Mouse (Mus musculus): Measurements from ENCODE around the gene Sema6b. TPM values are rescaled to one million over a fixed set of nuclear protein-coding genes. Genes with fewer than 3 reads are reported as not detected.
A peak's percentile ranks its signal among the peaks of the same experiment; 100 is the strongest.

Sema6b gene
- polyA plus RNA-seq, 1 experiment, result 1.4 TPM

DNA sequence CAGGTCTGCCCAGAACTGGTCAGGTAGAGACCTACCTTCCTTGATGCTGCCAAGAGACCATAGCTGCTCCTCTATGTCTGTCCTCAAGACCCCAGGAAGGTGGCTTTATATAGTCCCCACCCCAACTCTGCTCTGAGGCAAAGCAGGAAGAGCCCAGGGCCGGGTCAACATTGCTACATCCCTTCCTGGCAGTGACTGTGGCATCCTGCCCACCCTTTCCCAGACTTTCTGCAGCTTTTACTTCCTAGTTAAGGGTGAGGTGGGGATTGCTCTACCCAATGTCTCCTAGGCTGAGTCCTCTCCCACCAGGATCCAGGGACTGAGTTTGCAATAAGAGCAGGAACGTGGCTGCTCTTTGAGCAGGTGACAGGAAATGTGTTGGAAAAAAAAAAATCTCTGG is 18.3 kb downstream of the Sema6b start, which contains the start of gene Lrg1:
Gene Lrg1 (minus strand): TSS at position 176 of the 400 bp plus-strand sequence.
- no peak within 1 kb of the TSS for H3K4me3 ChIP-seq
- H3ac ChIP-seq (ENCODE audit: control insufficient read depth, insufficient read length), result no peak within 1 kb of the TSS
- TF ChIP-seq CEBPB (IDR thresholded peaks at IDR 0.05; ENCODE audit: insufficient read depth, poor library complexity, severe bottlenecking) (no peak), MYOD1 (IDR thresholded peaks at IDR 0.05; ENCODE audit: control insufficient read depth in 1 of 3, insufficient read length in 2 of 3, low read depth in 2 of 3) (no peak), MAX (IDR thresholded peaks at IDR 0.05; ENCODE audit: low read depth) (no peak), POLR2A (IDR thresholded peaks at IDR 0.05; ENCODE audit: insufficient read length, low read depth) (no peak), SRF (IDR thresholded peaks at IDR 0.05; ENCODE audit: control insufficient read depth, insufficient read length, low read depth) (no peak), E2F4 (IDR thresholded peaks at IDR 0.05; ENCODE audit: insufficient read depth) (no peak), MYOG (IDR thresholded peaks at IDR 0.05; ENCODE audit: control insufficient read depth in 1 of 3, insufficient read depth in 1 of 3, insufficient read length in 2 of 3, low read depth in 2 of 3) (no peak), REST (IDR thresholded peaks at IDR 0.05; ENCODE audit: insufficient read depth, insufficient read length) (no peak)
- peaks cover 41% of the 10 kb centered on the region for H3K27me3 ChIP-seq (ENCODE audit: control insufficient read depth, insufficient read depth, insufficient read length)
- no peaks in the 10 kb centered on the region for H3K79me2 ChIP-seq (ENCODE audit: control insufficient read depth, insufficient read depth)
- no peaks in the 10 kb centered on the region for H3K36me3 ChIP-seq (ENCODE audit: control insufficient read depth, insufficient read depth)
- no peak within 1 kb of the TSS for H3K4me2 ChIP-seq (ENCODE audit: low read depth)

DNA sequence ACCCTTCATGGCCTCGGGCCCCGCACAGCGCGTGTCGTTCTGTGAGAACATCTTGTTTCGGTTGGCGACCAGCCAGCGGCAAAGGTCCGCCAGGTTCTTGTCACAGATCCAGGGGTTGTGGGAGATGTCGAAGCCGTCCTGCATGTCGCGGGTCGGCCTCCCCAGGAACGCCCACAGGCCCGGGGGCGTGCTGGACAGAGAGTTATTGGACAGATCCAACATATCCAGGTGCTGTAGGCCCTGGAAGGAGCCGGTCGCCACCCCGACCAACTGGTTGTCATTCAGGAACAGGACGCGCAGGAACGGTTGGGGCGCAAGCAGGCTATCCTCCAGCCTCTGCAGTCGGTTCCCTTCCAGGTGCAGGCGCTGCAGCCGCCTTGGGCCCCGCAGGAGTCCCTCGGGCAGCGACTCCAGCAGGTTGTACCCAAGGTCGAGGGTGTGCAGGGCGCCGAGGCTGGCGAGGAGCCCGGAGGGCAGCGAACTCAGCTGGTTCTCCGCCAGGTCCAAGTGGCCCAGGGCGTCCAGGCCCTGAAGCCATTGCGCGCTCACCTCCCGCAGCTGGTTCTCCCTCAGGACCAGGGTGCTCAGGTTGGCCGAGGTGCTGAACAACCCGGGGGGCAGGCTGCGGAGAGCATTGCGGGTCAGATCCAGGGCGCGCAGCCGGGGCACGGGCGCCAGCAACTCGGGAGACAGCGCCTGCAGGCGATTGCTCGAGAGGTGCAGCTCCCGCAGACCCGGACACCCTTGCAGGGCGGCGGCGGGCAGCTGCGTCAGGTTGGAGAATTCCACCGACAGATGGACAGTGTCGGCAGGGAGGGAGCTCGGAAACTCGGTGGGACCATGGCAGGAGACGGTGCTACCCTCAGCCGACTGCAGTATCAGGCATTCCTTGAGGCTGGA is 19.9 kb downstream of the Sema6b start:
- no peaks in the 10 kb centered on the region for H3K79me2 ChIP-seq (ENCODE audit: control insufficient read depth, insufficient read depth)
- peaks cover 40% of the 10 kb centered on the region for H3K27me3 ChIP-seq (ENCODE audit: control insufficient read depth, insufficient read depth, insufficient read length)
- TF ChIP-seq TCF3 (IDR thresholded peaks at IDR 0.05; ENCODE audit: insufficient read length, low read depth) (no peak), POLR2AphosphoS2 (IDR thresholded peaks at IDR 0.05; ENCODE audit: insufficient read length, low read depth) (no peak), E2F4 (IDR thresholded peaks at IDR 0.05; ENCODE audit: insufficient read depth) (no peak), REST (IDR thresholded peaks at IDR 0.05; ENCODE audit: insufficient read depth, insufficient read length) (no peak), CEBPB (IDR thresholded peaks at IDR 0.05; ENCODE audit: insufficient read depth, poor library complexity, severe bottlenecking) (no peak), TCF12 (IDR thresholded peaks at IDR 0.05; ENCODE audit: insufficient read depth, poor library complexity, severe bottlenecking) (no peak), SRF (IDR thresholded peaks at IDR 0.05; ENCODE audit: control insufficient read depth, insufficient read length, low read depth) (no peak), POLR2A (IDR thresholded peaks at IDR 0.05; ENCODE audit: insufficient read length, low read depth) (no peak), MYOD1 (IDR thresholded peaks at IDR 0.05; ENCODE audit: control insufficient read depth in 1 of 3, insufficient read length in 2 of 3, low read depth in 2 of 3) (no peak), MYOG (IDR thresholded peaks at IDR 0.05; ENCODE audit: control insufficient read depth in 1 of 3, insufficient read depth in 1 of 3, insufficient read length in 2 of 3, low read depth in 2 of 3) (no peak), MAX (IDR thresholded peaks at IDR 0.05; ENCODE audit: low read depth) (no peak), USF1 (IDR thresholded peaks at IDR 0.05; ENCODE audit: low read depth) (no peak)
- H3K4me2 ChIP-seq (ENCODE audit: low read depth), result no peak overlapping the region
- H3K36me3 ChIP-seq (ENCODE audit: control insufficient read depth, insufficient read depth), result no peaks in the 10 kb centered on the region
- no peak overlapping the region for H3ac ChIP-seq (ENCODE audit: control insufficient read depth, insufficient read length)
- H3K4me3 ChIP-seq, result no peak overlapping the region

DNA sequence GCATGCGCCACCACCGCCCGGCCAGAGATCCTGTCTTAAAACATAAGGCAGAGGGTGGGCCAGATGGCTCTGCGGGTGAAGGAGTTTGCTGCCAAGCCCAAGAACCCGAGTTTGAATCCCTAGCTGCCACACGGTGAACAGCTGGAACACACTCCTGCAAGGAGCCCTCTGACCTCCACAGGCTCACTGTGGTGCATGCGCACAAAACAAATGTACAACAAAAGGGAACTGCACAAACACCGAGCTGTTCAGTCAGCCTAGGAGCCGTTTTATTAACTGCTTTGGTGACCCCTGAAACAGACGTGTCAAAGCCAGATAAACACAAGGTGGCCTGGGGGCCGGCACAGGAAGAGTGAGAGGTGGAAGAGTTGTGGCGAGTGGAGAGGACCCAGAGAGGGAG is 20.7 kb downstream of the Sema6b start:
- H3ac ChIP-seq (ENCODE audit: control insufficient read depth, insufficient read length), result no peak overlapping the region
- no peak for TF ChIP-seq MAX (IDR thresholded peaks at IDR 0.05; ENCODE audit: low read depth)
- no peaks in the 10 kb centered on the region for H3K79me2 ChIP-seq (ENCODE audit: control insufficient read depth, insufficient read depth)
- no peaks in the 10 kb centered on the region for H3K36me3 ChIP-seq (ENCODE audit: control insufficient read depth, insufficient read depth)
- peaks cover 40% of the 10 kb centered on the region for H3K27me3 ChIP-seq (ENCODE audit: control insufficient read depth, insufficient read depth, insufficient read length)
- no peak overlapping the region for H3K4me3 ChIP-seq
- H3K4me2 ChIP-seq (ENCODE audit: low read depth), result no peak overlapping the region

DNA sequence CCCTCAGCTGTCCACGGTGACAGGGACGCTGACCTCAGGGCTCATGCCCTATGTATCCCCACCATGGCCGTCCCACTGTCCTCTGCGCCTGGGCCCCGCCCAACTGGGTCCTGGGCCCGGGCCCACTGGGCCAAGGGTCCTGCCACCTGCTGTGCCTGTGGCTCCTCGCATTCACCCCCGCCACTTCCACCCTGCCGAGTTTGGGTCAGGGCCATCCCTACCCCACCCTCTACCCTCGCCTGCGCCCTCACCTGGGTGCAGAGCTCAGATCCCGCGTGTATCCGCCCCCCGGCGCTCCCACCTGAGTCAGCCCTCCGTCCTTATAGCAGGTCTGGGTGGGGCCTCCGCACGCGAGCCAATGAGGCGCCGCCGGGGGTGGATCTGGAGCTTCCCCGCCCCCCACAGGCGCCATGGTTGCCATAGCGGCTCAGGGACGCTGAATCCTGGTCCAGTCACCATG is 22.9 kb downstream of the Sema6b start, which contains the start of gene Plin5:
Gene Plin5 (minus strand): TSS at position 346 of the 460 bp plus-strand sequence.
- no peaks in the 10 kb centered on the region for H3K36me3 ChIP-seq (ENCODE audit: control insufficient read depth, insufficient read depth)
- H3K27me3 ChIP-seq (ENCODE audit: control insufficient read depth, insufficient read depth, insufficient read length), result peaks cover 40% of the 10 kb centered on the region
- no peak within 1 kb of the TSS for H3ac ChIP-seq (ENCODE audit: control insufficient read depth, insufficient read length)
- H3K79me2 ChIP-seq (ENCODE audit: control insufficient read depth, insufficient read depth), result no peaks in the 10 kb centered on the region
- no peak within 1 kb of the TSS for H3K4me2 ChIP-seq (ENCODE audit: low read depth)
- TF ChIP-seq USF1 (IDR thresholded peaks at IDR 0.05; ENCODE audit: low read depth) (no peak), POLR2A (IDR thresholded peaks at IDR 0.05; ENCODE audit: insufficient read length, low read depth) (no peak), E2F4 (IDR thresholded peaks at IDR 0.05; ENCODE audit: insufficient read depth) (no peak), MAX (IDR thresholded peaks at IDR 0.05; ENCODE audit: low read depth) (no peak), TCF3 (IDR thresholded peaks at IDR 0.05; ENCODE audit: insufficient read length, low read depth) (no peak), MYOG (IDR thresholded peaks at IDR 0.05; ENCODE audit: control insufficient read depth in 1 of 3, insufficient read depth in 1 of 3, insufficient read length in 2 of 3, low read depth in 2 of 3) (peak in 1 of 3 experiments; percentile 33)
- no peak within 1 kb of the TSS for H3K4me3 ChIP-seq

DNA sequence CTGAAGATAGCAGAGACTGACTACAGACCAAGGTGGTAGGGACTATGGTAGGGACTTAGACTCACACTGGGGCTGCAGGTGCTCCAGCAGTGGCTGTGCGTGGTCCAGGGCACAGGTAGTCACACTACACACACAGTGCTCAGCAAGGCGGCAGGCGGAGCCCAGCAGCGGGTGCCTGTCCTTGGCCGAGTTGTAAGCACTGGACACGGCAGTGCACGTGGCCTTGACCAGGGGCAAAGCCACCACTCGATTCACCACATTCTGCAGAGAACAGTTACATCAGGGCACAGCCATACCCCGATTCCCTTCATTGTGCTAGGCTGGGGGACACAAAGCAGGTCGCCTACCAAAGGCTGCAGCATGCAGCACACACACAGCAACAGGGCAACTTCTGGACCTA is 23.9 kb downstream of the Sema6b start:
- Histone ChIP-seq H3K4me2 (ENCODE audit: low read depth) (no peak overlapping the region), H3K36me3 (ENCODE audit: control insufficient read depth, insufficient read depth) (no peaks in the 10 kb centered on the region), H3ac (ENCODE audit: control insufficient read depth, insufficient read length) (no peak overlapping the region), H3K4me3 (no peak overlapping the region), H3K27me3 (ENCODE audit: control insufficient read depth, insufficient read depth, insufficient read length) (peaks cover 34% of the 10 kb centered on the region), H3K79me2 (ENCODE audit: control insufficient read depth, insufficient read depth) (no peaks in the 10 kb centered on the region)
- TF ChIP-seq MAX (IDR thresholded peaks at IDR 0.05; ENCODE audit: low read depth) (no peak), MYOG (IDR thresholded peaks at IDR 0.05; ENCODE audit: control insufficient read depth in 1 of 3, insufficient read depth in 1 of 3, insufficient read length in 2 of 3, low read depth in 2 of 3) (no peak), SRF (IDR thresholded peaks at IDR 0.05; ENCODE audit: control insufficient read depth, insufficient read length, low read depth) (no peak), CEBPB (IDR thresholded peaks at IDR 0.05; ENCODE audit: insufficient read depth, poor library complexity, severe bottlenecking) (no peak), POLR2A (IDR thresholded peaks at IDR 0.05; ENCODE audit: insufficient read length, low read depth) (no peak), USF1 (IDR thresholded peaks at IDR 0.05; ENCODE audit: low read depth) (no peak), POLR2AphosphoS2 (IDR thresholded peaks at IDR 0.05; ENCODE audit: insufficient read length, low read depth) (no peak), REST (IDR thresholded peaks at IDR 0.05; ENCODE audit: insufficient read depth, insufficient read length) (no peak), MYOD1 (IDR thresholded peaks at IDR 0.05; ENCODE audit: control insufficient read depth in 1 of 3, insufficient read length in 2 of 3, low read depth in 2 of 3) (no peak), TCF3 (IDR thresholded peaks at IDR 0.05; ENCODE audit: insufficient read length, low read depth) (no peak), E2F4 (IDR thresholded peaks at IDR 0.05; ENCODE audit: insufficient read depth) (no peak), TCF12 (IDR thresholded peaks at IDR 0.05; ENCODE audit: insufficient read depth, poor library complexity, severe bottlenecking) (no peak)

All from myocyte (in vitro differentiated cells).